In genomic region chr6:90475854-90476212, GRCm38 (mm10) we compare ENCODE assay signal across 23 mouse cellular contexts. TPM values are rescaled to one million over a fixed set of nuclear protein-coding genes. Genes with fewer than 3 reads are reported as not detected.
DNase-seq lines count a peak whose midpoint lies in the region; ATAC-seq lines count a peak whose summit lies in the region.
"Had no signal": no experiment of that assay in that cellular context is flagged by ENCODE, and none has a peak within 500 bp of the region (broad histone marks: within the 10 kb centered on the region; RNA-seq: fewer than 3 reads in every experiment).

No protein-coding gene starts in this region.

- H3K4me2 ChIP-seq in midbrain, embryonic 11.5 days: no peak overlapping the region
- no peak overlapping the region for H3K4me2 ChIP-seq in midbrain, embryonic 15.5 days
- H3K4me2 ChIP-seq: embryonic facial prominence, embryonic 12.5 days; forebrain, embryonic 15.5 days; lung, embryonic 14.5 days; midbrain, embryonic 12.5 days had no signal

- no peaks in the 10 kb centered on the region for H3K36me3 ChIP-seq in midbrain, embryonic 11.5 days (ENCODE audit: control insufficient read depth, insufficient read depth, low read length)
- H3K36me3 ChIP-seq in midbrain, embryonic 15.5 days (replicated peaks): no peaks in the 10 kb centered on the region
- H3K36me3 ChIP-seq: embryonic facial prominence, embryonic 12.5 days; forebrain, embryonic 15.5 days; midbrain, embryonic 12.5 days had no signal

- H3K4me3 ChIP-seq in midbrain, embryonic 11.5 days (ENCODE audit: low read depth, low read length): no peak overlapping the region
- H3K4me3 ChIP-seq in midbrain, embryonic 15.5 days: no peak overlapping the region
- H3K4me3 ChIP-seq: embryonic facial prominence, embryonic 12.5 days; forebrain, embryonic 15.5 days; heart, embryonic 13.5 days; midbrain, embryonic 12.5 days had no signal

- H3K9me3 ChIP-seq in midbrain, embryonic 11.5 days (ENCODE audit: control insufficient read depth, low read length): no peaks in the 10 kb centered on the region
- no peaks in the 10 kb centered on the region for H3K9me3 ChIP-seq in midbrain, embryonic 15.5 days
- H3K9me3 ChIP-seq: embryonic facial prominence, embryonic 12.5 days; forebrain, embryonic 15.5 days; heart, embryonic 13.5 days; midbrain, embryonic 12.5 days had no signal

- H3K27me3 ChIP-seq in midbrain, embryonic 11.5 days (ENCODE audit: control insufficient read depth, insufficient read depth, low read length): no peaks in the 10 kb centered on the region
- no peaks in the 10 kb centered on the region for H3K27me3 ChIP-seq in midbrain, embryonic 15.5 days (replicated peaks)
- H3K27me3 ChIP-seq: embryonic facial prominence, embryonic 12.5 days; forebrain, embryonic 15.5 days; heart, embryonic 13.5 days had no signal

- peak; percentile 65 for DNase-seq in kidney, adult 18-20 months
- DNase-seq in kidney, postnatal 14 days: no peak
- peak; percentile 72 to 82 for DNase-seq in kidney, postnatal 36 days
- DNase-seq in kidney, adult 11 months: no peak
- DNase-seq in midbrain, embryonic 11.5 days (ENCODE audit: low spot score, missing footprints): no peak
- no peak for DNase-seq in cerebellum, postnatal 10 days
- DNase-seq: adrenal gland, adult 2 months; B cell, adult 2 months; cerebellum, adult 2 months; cerebellum, postnatal 25 days; gastrocnemius, postnatal 10 days; heart, postnatal 10 days; layer of hippocampus, postnatal 36 days; left cerebral cortex, postnatal 4 days; lung, embryonic 14.5 days; thymus, postnatal 4 days had no signal

- ATAC-seq in midbrain, embryonic 11.5 days (ENCODE audit: low FRiP score): peak; percentile 26; the same call in 1 of the 2 replicates
- ATAC-seq in midbrain, embryonic 15.5 days (replicated peaks): no peak
- ATAC-seq: activated CD4-positive, CD25-positive, alpha-beta regulatory T cell, adult 4 months; forebrain, embryonic 15.5 days; hindbrain, embryonic 16.5 days had no signal

- no peak overlapping the region for H3K27ac ChIP-seq in midbrain, embryonic 11.5 days (ENCODE audit: low read depth, low read length)
- no peak overlapping the region for H3K27ac ChIP-seq in midbrain, embryonic 15.5 days
- H3K27ac ChIP-seq: embryonic facial prominence, embryonic 12.5 days; forebrain, embryonic 15.5 days; heart, embryonic 13.5 days; midbrain, embryonic 12.5 days had no signal

- 0 out of 2 replicates have a peak, but pooled peaks cover 3% of the 10 kb centered on the region for H3K4me1 ChIP-seq in midbrain, embryonic 11.5 days (ENCODE audit: control insufficient read depth, insufficient read depth, low read length)
- H3K4me1 ChIP-seq in midbrain, embryonic 15.5 days: no peaks in the 10 kb centered on the region
- H3K4me1 ChIP-seq: midbrain, embryonic 12.5 days had no signal

- H3K9ac ChIP-seq in midbrain, embryonic 11.5 days (ENCODE audit: low read length): no peak overlapping the region
- no peak overlapping the region for H3K9ac ChIP-seq in midbrain, embryonic 15.5 days
- H3K9ac ChIP-seq: embryonic facial prominence, embryonic 12.5 days; forebrain, embryonic 15.5 days; heart, embryonic 13.5 days; lung, embryonic 14.5 days; midbrain, embryonic 12.5 days had no signal

- 53% methylated on average over 3 of the region's 3 CpGs for WGBS in midbrain, embryonic 11.5 days
- 58% methylated on average over 3 of the region's 3 CpGs for WGBS in midbrain, embryonic 15.5 days

RNA-seq across cellular contexts. Expression of gene Aldh1l1, which starts 10.4 kb away (rescaled TPM):
- polyA plus RNA-seq in midbrain, embryonic 11.5 days (2014; fragmentation: Nextera tagmentation; extraction: Ambion mirVana): 3.7 and 4.1 TPM in 2 replicates
- 49.9 and 58.7 TPM in 2 replicates for polyA plus RNA-seq in midbrain, embryonic 15.5 days (2015; fragmentation: Nextera tagmentation; extraction: Ambion mirVana)

RNA-seq across cellular contexts. Expression of gene Klf15, which starts 13.5 kb away (rescaled TPM):
- 3.5 and 4.2 TPM in 2 replicates for polyA plus RNA-seq in midbrain, embryonic 11.5 days (2014; fragmentation: Nextera tagmentation; extraction: Ambion mirVana)
- polyA plus RNA-seq in midbrain, embryonic 15.5 days (2015; fragmentation: Nextera tagmentation; extraction: Ambion mirVana): 13.6 and 15.5 TPM in 2 replicates
- polyA plus RNA-seq: activated CD4-positive, CD25-positive, alpha-beta regulatory T cell, adult 4 months had no signal

RNA-seq across cellular contexts. Expression of gene Cfap100, which starts 47.2 kb away (rescaled TPM):
- polyA plus RNA-seq in midbrain, embryonic 11.5 days (2014; fragmentation: Nextera tagmentation; extraction: Ambion mirVana): 1.8 and 2.8 TPM in 2 replicates
- 7.8 and 8.1 TPM in 2 replicates for polyA plus RNA-seq in midbrain, embryonic 15.5 days (2015; fragmentation: Nextera tagmentation; extraction: Ambion mirVana)

Comparison
In these comparisons a context has a peak if more than half of its experiments do, and no peak if none do; other contexts are left out.
1. DNase-seq: peak in kidney, adult 18-20 months (single experiment) and kidney, postnatal 36 days (2 of 2); none in kidney, postnatal 14 days (single experiment), kidney, adult 11 months (single experiment), midbrain, embryonic 11.5 days (single experiment) and cerebellum, postnatal 10 days (0 of 2).
2. RNA of gene Aldh1l1, which starts 10.4 kb away (polyA plus RNA-seq): 49.9 to 58.7 TPM in midbrain, embryonic 15.5 days; 3.7 to 4.1 TPM in midbrain, embryonic 11.5 days; every median in the first group is over 10 times any median in the second.